Mouse (Mus musculus) midbrain, embryonic 14.5 days (tissue): ENCODE measurements around the gene Tomm20. TPM values are rescaled to one million over a fixed set of nuclear protein-coding genes. Genes with fewer than 3 reads are reported as not detected.

ENCODE experiments used
- ATAC-seq: fragments of 200-750 bp; cut with Nextera tagmentation; 2 replicates; pipeline ENCODE4 v1.8.0; 2017; ENCODE audit warnings: moderate number of reproducible peaks, moderate library complexity; ENCODE audit not compliant: low FRiP score, low TSS enrichment
- DNase-seq: peaks from one replicate; pipeline ENCODE4 v3.0.0-alpha.2; 2015
- H3K27ac ChIP-seq: fragments of 300-500 bp; sonication (generic); replicated peaks from 2 replicates; pipeline ENCODE4 v1.5.1; 2014; ENCODE audit warnings: mild to moderate bottlenecking, low read depth, low read length, moderate library complexity
- H3K27me3 ChIP-seq: fragments of 300-500 bp; sonication (generic); 2 replicates; pipeline ENCODE4 v1.6.1; 2014; ENCODE audit warnings: low read length, control low read depth, mixed read lengths; ENCODE audit not compliant: control insufficient read depth, insufficient read depth
- H3K36me3 ChIP-seq: fragments of 300-500 bp; sonication (generic); 2 replicates; pipeline ENCODE4 v1.6.1; 2014; ENCODE audit warnings: low read length, control low read depth; ENCODE audit not compliant: control insufficient read depth, insufficient read depth
- H3K4me1 ChIP-seq: fragments of 300-500 bp; sonication (generic); 2 replicates; pipeline ENCODE4 v1.6.1; 2014; ENCODE audit warnings: mild to moderate bottlenecking, antibody characterized with exemption, low read length, control low read depth; ENCODE audit not compliant: control insufficient read depth, insufficient read depth
- H3K4me2 ChIP-seq: fragments of 300-500 bp; sonication (generic); 2 replicates; pipeline ENCODE4 v1.6.1; 2014; ENCODE audit warnings: mild to moderate bottlenecking, low read length, moderate library complexity
- H3K4me3 ChIP-seq: fragments of 300-500 bp; sonication (generic); replicated peaks from 2 replicates; pipeline ENCODE4 v1.5.1; 2014; ENCODE audit warnings: low read depth, low read length
- H3K9ac ChIP-seq: fragments of 300-500 bp; sonication (generic); replicated peaks from 2 replicates; pipeline ENCODE4 v1.6.1; 2014; ENCODE audit warnings: mild to moderate bottlenecking, low read length, moderate library complexity
- H3K9me3 ChIP-seq: fragments of 300-500 bp; sonication (generic); 2 replicates; pipeline ENCODE4 v1.6.1; 2016; ENCODE audit warnings: low read length, control low read depth, mixed read lengths; ENCODE audit not compliant: control insufficient read depth
- WGBS: fragments of 180-500 bp; shearing (Covaris S2); extraction: QIAGEN DNeasy Blood & Tissue Kit; methylation state at CpG from one replicate; pipeline ENCODE4 v1.1.7; 2014; 5-methylcytosine and 5-hydroxymethylcytosine counted together
- polyA plus RNA-seq: library from polyadenylated mRNA; unstranded; fragments of >200 nt; fragmentation: Nextera tagmentation; extraction: Ambion mirVana; gene quantifications from 2 replicates; pipeline ENCODE4 v1.2.1, GENCODE M21; 2014

Tomm20 gene
- polyA plus RNA-seq, 1 experiment from 2014 or later: 205 TPM

DNA sequence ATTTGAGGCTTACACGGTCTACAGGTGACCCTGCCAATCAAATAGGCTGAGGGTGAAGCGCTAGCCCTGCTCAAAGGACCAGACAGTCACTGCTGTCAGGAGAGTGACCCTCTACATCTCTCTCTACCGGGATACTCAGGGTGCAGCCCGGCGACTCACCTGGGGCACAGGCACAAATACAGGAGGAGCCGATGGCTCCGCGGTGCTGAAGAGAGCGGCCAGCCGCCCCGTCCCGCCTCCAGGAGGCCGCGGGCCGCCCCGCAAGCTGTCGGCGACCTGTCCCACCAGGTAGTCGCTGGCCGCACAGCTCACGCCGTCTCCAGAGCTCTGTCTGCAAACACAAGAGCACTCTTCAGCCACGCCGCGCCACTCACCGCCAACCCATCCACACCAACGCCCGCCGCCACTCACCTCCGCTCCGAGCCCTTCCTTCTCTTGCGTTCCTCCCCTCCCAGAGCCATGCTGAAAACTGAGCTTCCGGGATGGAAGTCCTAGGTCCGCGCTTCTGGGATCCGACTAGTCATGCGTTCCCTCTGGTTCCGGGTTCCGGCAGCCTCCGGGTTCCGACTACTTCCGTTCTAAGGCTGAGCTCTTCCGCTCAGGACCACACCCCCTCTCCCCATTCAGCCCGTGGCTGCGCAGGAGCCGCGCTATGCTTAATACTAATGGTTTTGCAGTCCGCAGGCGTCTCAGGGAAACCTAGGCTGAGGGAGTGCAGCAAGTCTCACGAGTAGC is 25.1 kb upstream of the Tomm20 start, which contains the start of gene Rbm34:
TSS of gene Rbm34 (minus strand) at position 493 of the 735 bp plus-strand sequence.
- Histone ChIP-seq H3K9me3 (no peaks in the 10 kb centered on the region), H3K36me3 (peaks cover 30% of the 10 kb centered on the region), H3K9ac (peak within 1 kb of the TSS; percentile 71), H3K27ac (peak within 1 kb of the TSS; percentile 87), H3K27me3 (no peaks in the 10 kb centered on the region), H3K4me2 (peak within 1 kb of the TSS; percentile 88), H3K4me3 (peak within 1 kb of the TSS; percentile 78), H3K4me1 (peaks cover 4% of the 10 kb centered on the region)
- DNase-seq: peak; percentile 97
- peak; percentile 96 for ATAC-seq
- WGBS: under 1% methylated on average over 50 of the region's 50 CpGs

DNA sequence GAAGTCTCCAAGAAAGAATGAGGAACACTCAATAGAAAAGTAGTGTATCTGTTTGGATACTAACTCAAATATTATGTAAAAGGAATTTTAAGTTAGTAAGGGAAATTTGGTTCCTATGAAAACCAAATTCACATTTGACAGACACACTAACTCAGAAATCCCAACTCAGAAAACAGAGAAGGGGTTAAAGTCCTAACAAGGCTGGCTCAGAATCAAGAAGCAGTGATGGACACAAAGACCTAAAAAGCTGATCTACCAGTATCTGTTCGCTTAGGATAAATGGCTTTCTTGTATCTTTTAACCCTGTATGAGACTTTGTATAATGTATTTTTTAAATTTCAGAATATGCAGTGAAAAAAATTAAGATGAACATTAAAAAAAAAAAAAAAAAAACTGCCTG is 23.9 kb upstream of the Tomm20 start:
- Histone ChIP-seq H3K27ac (no peak overlapping the region), H3K4me2 (no peak overlapping the region), H3K9me3 (no peaks in the 10 kb centered on the region), H3K9ac (no peak overlapping the region), H3K4me3 (no peak overlapping the region), H3K4me1 (peaks cover 4% of the 10 kb centered on the region), H3K27me3 (no peaks in the 10 kb centered on the region), H3K36me3 (peaks cover 41% of the 10 kb centered on the region)
- ATAC-seq: no peak
- WGBS: 89% methylated on average over 1 of the region's 1 CpGs
- no peak for DNase-seq

DNA sequence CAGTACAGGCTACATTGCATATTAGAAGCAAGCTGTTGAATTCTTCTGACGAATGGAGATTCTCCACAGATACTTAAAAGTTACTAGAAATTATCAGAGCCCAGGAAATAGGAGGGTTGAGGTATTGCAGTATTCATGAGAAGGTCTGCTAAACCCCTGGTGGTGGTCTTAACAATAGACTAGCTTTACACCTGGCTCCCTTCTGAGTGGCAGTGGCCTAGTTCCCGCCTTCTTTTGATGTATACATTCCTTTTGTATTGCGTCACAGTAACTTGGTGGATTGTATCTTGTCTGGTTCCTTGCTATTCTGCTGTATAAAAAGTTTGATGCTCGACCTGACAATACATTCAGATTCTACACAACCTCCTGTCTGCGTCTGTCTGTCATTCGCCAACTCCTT is 22.5 kb upstream of the Tomm20 start:
- Histone ChIP-seq H3K27me3 (no peaks in the 10 kb centered on the region), H3K27ac (no peak overlapping the region), H3K9me3 (no peaks in the 10 kb centered on the region), H3K4me1 (peaks cover 4% of the 10 kb centered on the region), H3K4me2 (no peak overlapping the region), H3K9ac (no peak overlapping the region), H3K36me3 (peaks cover 47% of the 10 kb centered on the region), H3K4me3 (no peak overlapping the region)
- DNase-seq (no peak), ATAC-seq (no peak)
- 94% methylated on average over 6 of the region's 6 CpGs for whole genome bisulfite sequencing

DNA sequence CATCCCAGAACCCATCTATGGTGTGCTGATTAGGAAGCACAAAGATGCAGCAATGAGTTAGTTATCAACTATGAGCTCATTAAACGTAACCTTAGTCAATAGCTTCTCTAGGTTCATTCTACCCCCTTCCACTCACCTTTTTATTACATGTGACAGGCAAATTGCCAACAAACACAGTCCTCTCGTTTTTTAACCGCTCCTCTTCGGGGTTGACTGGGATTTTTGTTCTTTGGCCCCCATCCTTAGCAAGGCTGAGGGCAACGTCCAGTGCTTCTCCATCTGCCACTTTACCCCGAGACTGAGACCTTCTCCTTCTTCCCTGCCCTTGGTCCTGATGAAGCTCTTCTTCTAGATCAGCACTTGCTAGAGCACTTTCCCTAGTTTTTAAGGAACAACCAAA is 19.6 kb upstream of the Tomm20 start:
- H3K4me3 ChIP-seq: no peak overlapping the region
- peaks cover 4% of the 10 kb centered on the region for H3K4me1 ChIP-seq
- H3K9me3 ChIP-seq: no peaks in the 10 kb centered on the region
- no peak overlapping the region for H3K27ac ChIP-seq
- DNase-seq (no peak), ATAC-seq (no peak)
- 90% methylated on average over 6 of the region's 6 CpGs for WGBS
- H3K9ac ChIP-seq: no peak overlapping the region
- H3K4me2 ChIP-seq: no peak overlapping the region
- H3K36me3 ChIP-seq: peaks cover 76% of the 10 kb centered on the region
- H3K27me3 ChIP-seq: no peaks in the 10 kb centered on the region

DNA sequence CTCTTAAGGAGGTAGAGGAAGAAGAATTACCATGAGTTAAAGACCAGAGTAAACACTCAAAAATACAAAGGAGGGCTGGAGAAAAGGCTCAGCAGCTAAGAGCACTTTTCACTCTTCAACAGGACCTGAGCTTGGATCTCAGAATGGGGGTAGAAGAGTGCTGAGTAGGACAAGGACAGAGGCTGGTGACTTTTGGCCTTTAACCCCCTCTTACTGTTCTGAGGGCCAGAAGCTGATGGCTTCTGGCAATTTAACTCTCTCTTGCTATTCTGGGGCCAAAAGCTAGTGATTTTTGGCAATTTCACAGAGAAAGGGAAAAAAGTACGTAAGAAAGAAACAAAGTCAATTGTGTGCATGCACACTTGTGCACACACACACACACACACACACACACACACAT is 17.2 kb upstream of the Tomm20 start:
- no peak for ATAC-seq
- no peak overlapping the region for H3K9ac ChIP-seq
- no peak overlapping the region for H3K4me3 ChIP-seq
- 100% methylated on average over 1 of the region's 1 CpGs for WGBS
- peaks cover 83% of the 10 kb centered on the region for H3K36me3 ChIP-seq
- DNase-seq: no peak
- no peaks in the 10 kb centered on the region for H3K9me3 ChIP-seq
- H3K27me3 ChIP-seq: no peaks in the 10 kb centered on the region
- H3K27ac ChIP-seq: no peak overlapping the region
- H3K4me1 ChIP-seq: no peaks in the 10 kb centered on the region
- no peak overlapping the region for H3K4me2 ChIP-seq

DNA sequence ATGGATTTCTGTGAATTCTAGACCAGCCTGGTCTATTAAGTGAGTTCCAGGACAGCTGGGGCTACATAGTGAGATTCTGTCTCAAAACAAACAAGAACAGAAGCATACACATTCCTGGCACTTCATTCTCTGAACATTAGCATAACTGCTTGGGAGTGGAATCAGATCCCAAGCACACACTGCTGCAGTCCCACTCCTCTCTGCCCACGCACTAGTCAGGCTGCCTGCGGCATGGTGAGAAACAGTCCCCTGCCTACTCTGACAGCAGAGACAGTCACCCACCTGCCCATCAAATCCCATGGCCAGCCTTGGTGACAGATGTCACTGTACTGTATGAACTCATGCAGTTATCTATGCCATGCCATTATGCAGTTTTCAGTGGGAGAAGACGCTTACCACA is 15.9 kb upstream of the Tomm20 start:
- no peaks in the 10 kb centered on the region for H3K4me1 ChIP-seq

DNA sequence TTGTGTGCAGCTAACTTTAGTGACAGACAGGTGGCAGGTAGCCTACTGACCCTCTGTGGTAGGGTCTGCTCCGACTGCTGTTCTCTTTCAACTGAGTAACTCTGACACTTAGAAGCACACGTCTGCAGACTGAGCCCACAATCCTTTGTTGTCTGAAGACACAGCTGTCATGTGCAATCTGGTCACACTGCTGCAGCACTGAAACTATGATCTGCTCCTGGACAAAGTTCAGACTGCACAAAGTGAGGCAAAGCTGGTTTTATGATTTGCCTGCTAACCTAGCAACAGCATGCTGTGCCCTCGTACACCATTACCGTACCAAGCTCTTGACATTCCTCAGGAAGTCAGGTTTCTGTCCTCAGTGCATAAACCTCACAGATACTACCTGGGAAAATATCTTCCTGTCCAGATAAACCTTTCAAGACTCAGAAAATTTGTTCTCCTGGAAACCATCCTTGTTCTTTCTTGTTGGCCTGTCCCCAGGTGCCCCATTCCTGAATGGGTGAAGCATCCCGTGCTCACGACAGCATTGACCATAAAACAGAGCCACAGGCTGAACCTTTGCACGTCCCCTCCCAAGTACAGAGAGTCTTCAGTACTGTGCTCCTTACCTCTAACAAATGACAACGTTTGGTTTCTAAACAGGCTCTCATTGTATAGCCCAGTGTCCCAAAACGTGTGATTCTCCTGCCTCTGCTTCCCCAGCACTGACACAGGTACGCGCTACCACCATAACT is 6.4 kb upstream of the Tomm20 start:
- ATAC-seq (no peak), DNase-seq (no peak)
- H3K4me1 ChIP-seq: no peaks in the 10 kb centered on the region
- no peak overlapping the region for H3K4me2 ChIP-seq
- H3K27ac ChIP-seq: no peak overlapping the region
- 84% methylated on average over 11 of the region's 11 CpGs for WGBS
- no peaks in the 10 kb centered on the region for H3K27me3 ChIP-seq
- peaks cover 70% of the 10 kb centered on the region for H3K36me3 ChIP-seq
- no peaks in the 10 kb centered on the region for H3K9me3 ChIP-seq
- H3K9ac ChIP-seq: no peak overlapping the region
- no peak overlapping the region for H3K4me3 ChIP-seq

More for the DNA sequence above, 15.9 kb upstream of the Tomm20 start:
- WGBS: 93% methylated on average over 3 of the region's 3 CpGs
- no peaks in the 10 kb centered on the region for H3K9me3 ChIP-seq
- no peak for DNase-seq
- H3K27ac ChIP-seq: no peak overlapping the region
- H3K9ac ChIP-seq: no peak overlapping the region
- ATAC-seq: no peak
- no peak overlapping the region for H3K4me3 ChIP-seq
- H3K4me2 ChIP-seq: no peak overlapping the region
- H3K27me3 ChIP-seq: no peaks in the 10 kb centered on the region
- H3K36me3 ChIP-seq: peaks cover 85% of the 10 kb centered on the region

DNA sequence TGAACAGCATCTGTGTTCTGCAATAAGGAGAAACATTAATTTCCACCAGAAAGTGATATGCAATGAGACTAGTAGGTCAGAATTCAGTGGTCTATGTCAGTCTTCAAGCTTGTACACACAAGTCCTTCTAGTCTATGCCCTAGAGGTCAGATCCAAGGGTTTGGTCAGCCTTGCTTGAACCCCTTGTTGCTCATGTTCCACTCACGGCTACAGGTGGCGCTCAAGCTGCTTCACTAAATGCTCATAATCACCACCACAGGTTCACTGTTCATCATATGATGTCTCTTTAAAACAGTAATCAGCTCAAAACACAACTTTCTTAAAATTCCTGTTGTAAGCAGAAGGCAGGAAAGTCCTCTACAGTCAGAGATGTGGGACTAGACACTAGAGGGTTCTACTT is 3.9 kb upstream of the Tomm20 start:
- DNase-seq: no peak
- Histone ChIP-seq H3K4me1 (peaks cover 8% of the 10 kb centered on the region), H3K36me3 (peaks cover 50% of the 10 kb centered on the region), H3K9me3 (no peaks in the 10 kb centered on the region), H3K9ac (no peak overlapping the region), H3K27ac (no peak overlapping the region), H3K4me3 (no peak overlapping the region), H3K4me2 (no peak overlapping the region), H3K27me3 (no peaks in the 10 kb centered on the region)
- WGBS: 80% methylated on average over 2 of the region's 2 CpGs
- no peak for ATAC-seq

DNA sequence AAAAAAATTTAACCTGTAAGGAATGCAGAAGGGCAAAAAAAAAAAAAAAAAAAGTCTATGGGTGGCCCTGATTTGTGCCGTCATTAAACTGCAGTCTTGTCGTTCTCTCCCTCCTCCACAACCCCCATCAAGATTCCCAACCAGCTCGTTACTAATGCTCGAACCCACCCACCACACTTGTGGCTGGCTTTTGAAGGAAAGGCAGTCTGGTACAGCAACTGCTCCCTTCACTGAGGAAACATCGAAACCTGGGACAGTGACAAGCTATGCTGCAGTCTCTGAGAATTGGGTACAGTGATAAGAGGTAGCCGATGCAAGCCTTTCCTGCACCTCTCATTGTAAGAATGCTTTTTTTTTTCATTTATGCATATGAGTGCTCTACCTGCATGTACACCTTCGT is 800 bp upstream of the Tomm20 start:
- no peak overlapping the region; the same call in 1 of the 2 replicates for H3K27ac ChIP-seq
- peak overlapping the region; percentile 92 for H3K4me2 ChIP-seq
- peaks cover 16% of the 10 kb centered on the region for H3K4me1 ChIP-seq
- no peaks in the 10 kb centered on the region for H3K9me3 ChIP-seq
- no peak overlapping the region for H3K9ac ChIP-seq
- peaks cover 27% of the 10 kb centered on the region for H3K36me3 ChIP-seq
- DNase-seq (no peak), ATAC-seq (no peak)
- no peak overlapping the region for H3K4me3 ChIP-seq
- WGBS: 82% methylated on average over 7 of the region's 7 CpGs
- no peaks in the 10 kb centered on the region for H3K27me3 ChIP-seq
